Mouse (Mus musculus): Measurements from ENCODE around the gene Diaph3.

- no peak for TF ChIP-seq CTCF (IDR thresholded peaks at IDR 0.05; ENCODE audit: low read depth)
- TF ChIP-seq EP300 (IDR thresholded peaks at IDR 0.05; ENCODE audit: low read depth): no peak
Observed at GRCm38 (mm10) chr14:87121868-87122267, 19.2 kb downstream of the Diaph3 start.

All from heart, postnatal 0 days (tissue).